Mouse (Mus musculus): Measurements from ENCODE around the gene Iqcn. TPM values are rescaled to one million over a fixed set of nuclear protein-coding genes. Genes with fewer than 3 reads are reported as not detected.

Iqcn gene
- polyA plus RNA-seq, 1 experiment from 2014 or later = not detected

GRCm38 (mm10) chr8:70748246-70749096 is 45.2 kb downstream of the Iqcn start:
- Histone ChIP-seq H3K36me3 (no peaks in the 10 kb centered on the region), H3K4me1 (peaks cover 23% of the 10 kb centered on the region), H3K27me3 (ENCODE audit: insufficient read depth, poor library complexity, severe bottlenecking) (peaks cover 72% of the 10 kb centered on the region), H3K27ac (no peak overlapping the region), H3K4me3 (no peak overlapping the region), H3K9me3 (no peaks in the 10 kb centered on the region)
- peak; percentile 73 for DNase-seq (ENCODE audit: low spot score)
- WGBS = 82% methylated on average over 23 of the region's 23 CpGs

GRCm38 (mm10) chr8:70749097-70749674 is 45.9 kb downstream of the Iqcn start:
- peaks cover 64% of the 10 kb centered on the region for H3K27me3 ChIP-seq (ENCODE audit: insufficient read depth, poor library complexity, severe bottlenecking)

GRCm38 (mm10) chr8:70750128-70750680 is 46.9 kb downstream of the Iqcn start:
- H3K9me3 ChIP-seq = no peaks in the 10 kb centered on the region
- H3K27ac ChIP-seq = no peak overlapping the region
- no peak overlapping the region for H3K4me3 ChIP-seq
- H3K36me3 ChIP-seq = no peaks in the 10 kb centered on the region
- H3K27me3 ChIP-seq (ENCODE audit: insufficient read depth, poor library complexity, severe bottlenecking) = peaks cover 54% of the 10 kb centered on the region
- H3K4me1 ChIP-seq = peaks cover 28% of the 10 kb centered on the region
- DNase-seq (ENCODE audit: low spot score) = peak; percentile 68
- WGBS = 79% methylated on average over 13 of the region's 13 CpGs

More at GRCm38 (mm10) chr8:70749097-70749674, 45.9 kb downstream of the Iqcn start:
- 67% methylated on average over 19 of the region's 19 CpGs for WGBS
- peak; percentile 73 for DNase-seq (ENCODE audit: low spot score)
- Histone ChIP-seq H3K9me3 (no peaks in the 10 kb centered on the region), H3K36me3 (no peaks in the 10 kb centered on the region), H3K4me3 (no peak overlapping the region), H3K27ac (no peak overlapping the region), H3K4me1 (peaks cover 20% of the 10 kb centered on the region)

- Histone ChIP-seq H3K27ac (no peak overlapping the region; the same call in 1 of the 2 replicates), H3K9me3 (no peaks in the 10 kb centered on the region), H3K4me1 (peaks cover 31% of the 10 kb centered on the region), H3K36me3 (peaks cover 12% of the 10 kb centered on the region; the same call in 1 of the 2 replicates), H3K27me3 (ENCODE audit: insufficient read depth, poor library complexity, severe bottlenecking) (peaks cover 39% of the 10 kb centered on the region), H3K4me3 (0 out of 2 replicates have a peak overlapping the region, but pooled peaks have one; percentile 40)
- 24% methylated on average over 11 of the region's 11 CpGs for WGBS
- peak; percentile 81 for DNase-seq (ENCODE audit: low spot score)
These were observed 48.9 kb downstream of the Iqcn start for GRCm38 (mm10) chr8:70752000-70752764.

- WGBS = 16% methylated on average over 21 of the region's 21 CpGs
- peak; percentile 84 for DNase-seq (ENCODE audit: low spot score)
- H3K9me3 ChIP-seq = no peaks in the 10 kb centered on the region
- peaks cover 33% of the 10 kb centered on the region for H3K4me1 ChIP-seq
- peaks cover 21% of the 10 kb centered on the region for H3K36me3 ChIP-seq
- peaks cover 30% of the 10 kb centered on the region for H3K27me3 ChIP-seq (ENCODE audit: insufficient read depth, poor library complexity, severe bottlenecking)
- H3K27ac ChIP-seq = peak overlapping the region; percentile 82
- peak overlapping the region; percentile 40 for H3K4me3 ChIP-seq
These were observed 49.9 kb downstream of the Iqcn start for GRCm38 (mm10) chr8:70753151-70753550.

- Histone ChIP-seq H3K27me3 (ENCODE audit: insufficient read depth, poor library complexity, severe bottlenecking) (peaks cover 19% of the 10 kb centered on the region), H3K27ac (peak within 1 kb of the TSS; percentile 84), H3K9me3 (no peaks in the 10 kb centered on the region), H3K36me3 (peaks cover 29% of the 10 kb centered on the region), H3K4me1 (peaks cover 42% of the 10 kb centered on the region), H3K4me3 (peak within 1 kb of the TSS; percentile 74)
- WGBS = 8% methylated on average over 37 of the region's 37 CpGs
- peak; percentile 99 for DNase-seq (ENCODE audit: low spot score)
These were observed 51.0 kb downstream of the Iqcn start, which contains the start of gene Rab3a for GRCm38 (mm10) chr8:70754043-70754870. Rab3a (plus strand) TSS chr8:70754679.

GRCm38 (mm10) chr8:70754871-70755660 is 51.8 kb downstream of the Iqcn start:
- Histone ChIP-seq H3K4me3 (peak overlapping the region; percentile 74), H3K36me3 (peaks cover 29% of the 10 kb centered on the region), H3K27me3 (ENCODE audit: insufficient read depth, poor library complexity, severe bottlenecking) (peaks cover 11% of the 10 kb centered on the region; the same call in 1 of the 2 replicates), H3K27ac (peak overlapping the region; percentile 84), H3K4me1 (peaks cover 48% of the 10 kb centered on the region), H3K9me3 (no peaks in the 10 kb centered on the region)
- 14% methylated on average over 50 of the region's 50 CpGs for WGBS
- peak; percentile 82 for DNase-seq (ENCODE audit: low spot score)

GRCm38 (mm10) chr8:70755661-70756475 is 52.6 kb downstream of the Iqcn start:
- Histone ChIP-seq H3K27me3 (ENCODE audit: insufficient read depth, poor library complexity, severe bottlenecking) (0 out of 2 replicates have a peak, but pooled peaks cover 5% of the 10 kb centered on the region), H3K9me3 (no peaks in the 10 kb centered on the region), H3K4me3 (peak overlapping the region; percentile 74), H3K27ac (no peak overlapping the region), H3K36me3 (peaks cover 29% of the 10 kb centered on the region), H3K4me1 (peaks cover 55% of the 10 kb centered on the region)
- 80% methylated on average over 24 of the region's 24 CpGs for WGBS
- peak; percentile 68 for DNase-seq (ENCODE audit: low spot score)

GRCm38 (mm10) chr8:70756476-70757040 is 53.3 kb downstream of the Iqcn start:
- no peak for DNase-seq (ENCODE audit: low spot score)
- peaks cover 29% of the 10 kb centered on the region for H3K36me3 ChIP-seq
- 84% methylated on average over 6 of the region's 6 CpGs for WGBS
- no peaks in the 10 kb centered on the region for H3K9me3 ChIP-seq
- H3K27me3 ChIP-seq (ENCODE audit: insufficient read depth, poor library complexity, severe bottlenecking) = 0 out of 2 replicates have a peak, but pooled peaks cover 5% of the 10 kb centered on the region
- H3K27ac ChIP-seq = no peak overlapping the region
- no peak overlapping the region for H3K4me3 ChIP-seq
- H3K4me1 ChIP-seq = peaks cover 61% of the 10 kb centered on the region

GRCm38 (mm10) chr8:70757523-70758307 is 54.5 kb downstream of the Iqcn start:
- H3K4me1 ChIP-seq = peaks cover 65% of the 10 kb centered on the region
- H3K4me3 ChIP-seq = no peak overlapping the region
- DNase-seq (ENCODE audit: low spot score) = no peak
- WGBS = 74% methylated on average over 22 of the region's 22 CpGs
- no peak overlapping the region for H3K27ac ChIP-seq
- H3K9me3 ChIP-seq = no peaks in the 10 kb centered on the region
- H3K36me3 ChIP-seq = peaks cover 29% of the 10 kb centered on the region
- 0 out of 2 replicates have a peak, but pooled peaks cover 5% of the 10 kb centered on the region for H3K27me3 ChIP-seq (ENCODE audit: insufficient read depth, poor library complexity, severe bottlenecking)
